Mouse (Mus musculus): ENCODE results near the gene Slc39a7. TPM values are rescaled to one million over a fixed set of nuclear protein-coding genes. Genes with fewer than 3 reads are reported as not detected.
A peak's percentile ranks its signal among the peaks of the same experiment; 100 is the strongest.
"Not testable (repeated sequence)": the region's sequence is repeated elsewhere in the genome, so short reads cannot be mapped to it uniquely, and the experiment has no call there.

Gene Slc39a7
- polyA plus RNA-seq, 1 experiment, result 84.6 TPM

- Histone ChIP-seq H3K4me1 (ENCODE audit: control insufficient read depth, insufficient read depth, low read length) (peaks cover 7% of the 10 kb centered on the region), H3K27ac (ENCODE audit: control insufficient read depth, insufficient read depth, low read depth, low read length, poor library complexity) (no peak overlapping the region), H3K4me3 (replicated peaks; ENCODE audit: control insufficient read depth, low read depth, low read length) (no peak overlapping the region)
- TF ChIP-seq POLR2A (IDR thresholded peaks at IDR 0.05; ENCODE audit: borderline replicate concordance, control insufficient read depth, low read depth, low read length) (no peak), CTCF (IDR thresholded peaks at IDR 0.05; ENCODE audit: control insufficient read depth, insufficient read depth, low read length) (no peak)
- 72% methylated on average over 9 of the region's 9 CpGs for WGBS
Measured at GRCm38 (mm10) chr17:34023678-34024077, 7.8 kb downstream of the Slc39a7 start.

GRCm38 (mm10) chr17:34022987-34023386 lies 8.5 kb downstream of the Slc39a7 start:
- Histone ChIP-seq H3K27ac (ENCODE audit: control insufficient read depth, insufficient read depth, low read depth, low read length, poor library complexity) (no peak overlapping the region), H3K4me3 (replicated peaks; ENCODE audit: control insufficient read depth, low read depth, low read length) (no peak overlapping the region), H3K4me1 (ENCODE audit: control insufficient read depth, insufficient read depth, low read length) (peaks cover 7% of the 10 kb centered on the region)
- WGBS, result 97% methylated on average over 20 of the region's 20 CpGs
- TF ChIP-seq POLR2A (IDR thresholded peaks at IDR 0.05; ENCODE audit: borderline replicate concordance, control insufficient read depth, low read depth, low read length) (no peak), CTCF (IDR thresholded peaks at IDR 0.05; ENCODE audit: control insufficient read depth, insufficient read depth, low read length) (no peak)

GRCm38 (mm10) chr17:34022414-34022783 lies 9.1 kb downstream of the Slc39a7 start:
- Histone ChIP-seq H3K27ac (ENCODE audit: control insufficient read depth, insufficient read depth, low read depth, low read length, poor library complexity) (no peak overlapping the region), H3K4me3 (replicated peaks; ENCODE audit: control insufficient read depth, low read depth, low read length) (no peak overlapping the region)
- TF ChIP-seq CTCF (IDR thresholded peaks at IDR 0.05; ENCODE audit: control insufficient read depth, insufficient read depth, low read length) (no peak), POLR2A (IDR thresholded peaks at IDR 0.05; ENCODE audit: borderline replicate concordance, control insufficient read depth, low read depth, low read length) (no peak)

GRCm38 (mm10) chr17:34021539-34022413 lies 9.7 kb downstream of the Slc39a7 start:
- TF ChIP-seq POLR2A (IDR thresholded peaks at IDR 0.05; ENCODE audit: borderline replicate concordance, control insufficient read depth, low read depth, low read length), result no peak
- TF ChIP-seq CTCF (IDR thresholded peaks at IDR 0.05; ENCODE audit: control insufficient read depth, insufficient read depth, low read length), result no peak
- Histone ChIP-seq H3K4me3 (replicated peaks; ENCODE audit: control insufficient read depth, low read depth, low read length) (no peak overlapping the region), H3K4me1 (ENCODE audit: control insufficient read depth, insufficient read depth, low read length) (peaks cover 5% of the 10 kb centered on the region), H3K27ac (ENCODE audit: control insufficient read depth, insufficient read depth, low read depth, low read length, poor library complexity) (no peak overlapping the region; the same call in 1 of the 2 replicates)
- 91% methylated on average over 23 of the region's 23 CpGs for WGBS

More at GRCm38 (mm10) chr17:34022414-34022783, 9.1 kb downstream of the Slc39a7 start:
- whole genome bisulfite sequencing, result 93% methylated on average over 14 of the region's 14 CpGs
- peaks cover 7% of the 10 kb centered on the region for H3K4me1 ChIP-seq (ENCODE audit: control insufficient read depth, insufficient read depth, low read length)

- no peaks in the 10 kb centered on the region for H3K4me1 ChIP-seq (ENCODE audit: control insufficient read depth, insufficient read depth, low read length)
- no peak overlapping the region for H3K4me3 ChIP-seq (replicated peaks; ENCODE audit: control insufficient read depth, low read depth, low read length)
- no peak overlapping the region for H3K27ac ChIP-seq (ENCODE audit: control insufficient read depth, insufficient read depth, low read depth, low read length, poor library complexity)
- TF ChIP-seq POLR2A (IDR thresholded peaks at IDR 0.05; ENCODE audit: borderline replicate concordance, control insufficient read depth, low read depth, low read length) (no peak), CTCF (IDR thresholded peaks at IDR 0.05; ENCODE audit: control insufficient read depth, insufficient read depth, low read length) (no peak)
- 92% methylated on average over 8 of the region's 8 CpGs for WGBS
Measured at GRCm38 (mm10) chr17:34013436-34013835, 18.0 kb downstream of the Slc39a7 start.

GRCm38 (mm10) chr17:34010156-34010555 lies 21.3 kb downstream of the Slc39a7 start:
- TF ChIP-seq POLR2A (IDR thresholded peaks at IDR 0.05; ENCODE audit: borderline replicate concordance, control insufficient read depth, low read depth, low read length), result no peak
- TF ChIP-seq CTCF (IDR thresholded peaks at IDR 0.05; ENCODE audit: control insufficient read depth, insufficient read depth, low read length), result no peak
- Histone ChIP-seq H3K27ac (ENCODE audit: control insufficient read depth, insufficient read depth, low read depth, low read length, poor library complexity) (no peak overlapping the region), H3K4me1 (ENCODE audit: control insufficient read depth, insufficient read depth, low read length) (no peaks in the 10 kb centered on the region), H3K4me3 (replicated peaks; ENCODE audit: control insufficient read depth, low read depth, low read length) (no peak overlapping the region)
- WGBS, result 80% methylated on average over 5 of the region's 5 CpGs

- no peak overlapping the region for H3K27ac ChIP-seq (ENCODE audit: control insufficient read depth, insufficient read depth, low read depth, low read length, poor library complexity)
- 51% methylated on average over 2 of the region's 2 CpGs for WGBS
- TF ChIP-seq CTCF (IDR thresholded peaks at IDR 0.05; ENCODE audit: control insufficient read depth, insufficient read depth, low read length), result no peak
- TF ChIP-seq POLR2A (IDR thresholded peaks at IDR 0.05; ENCODE audit: borderline replicate concordance, control insufficient read depth, low read depth, low read length), result no peak
- no peaks in the 10 kb centered on the region for H3K4me1 ChIP-seq (ENCODE audit: control insufficient read depth, insufficient read depth, low read length)
- no peak overlapping the region for H3K4me3 ChIP-seq (replicated peaks; ENCODE audit: control insufficient read depth, low read depth, low read length)
Measured at GRCm38 (mm10) chr17:34006570-34006969, 24.9 kb downstream of the Slc39a7 start.

- H3K4me3 ChIP-seq (replicated peaks; ENCODE audit: control insufficient read depth, low read depth, low read length), result no peak overlapping the region
- WGBS, result 4% methylated on average over 5 of the region's 5 CpGs
- TF ChIP-seq CTCF (IDR thresholded peaks at IDR 0.05; ENCODE audit: control insufficient read depth, insufficient read depth, low read length) (peak; percentile 70), POLR2A (IDR thresholded peaks at IDR 0.05; ENCODE audit: borderline replicate concordance, control insufficient read depth, low read depth, low read length) (no peak)
- no peak overlapping the region for H3K27ac ChIP-seq (ENCODE audit: control insufficient read depth, insufficient read depth, low read depth, low read length, poor library complexity)
- no peaks in the 10 kb centered on the region; the same call in 1 of the 2 replicates for H3K4me1 ChIP-seq (ENCODE audit: control insufficient read depth, insufficient read depth, low read length)
Measured at GRCm38 (mm10) chr17:34003426-34003825, 28.1 kb downstream of the Slc39a7 start.

- H3K4me1 ChIP-seq (ENCODE audit: control insufficient read depth, insufficient read depth, low read length); H3K4me3 ChIP-seq (replicated peaks; ENCODE audit: control insufficient read depth, low read depth, low read length): not testable (repeated sequence)
- peak overlapping the region; percentile 54 for H3K27ac ChIP-seq (ENCODE audit: control insufficient read depth, insufficient read depth, low read depth, low read length, poor library complexity)
- 18% methylated on average over 2 of the region's 2 CpGs for WGBS
Measured at GRCm38 (mm10) chr17:34000796-34001195, 30.7 kb downstream of the Slc39a7 start.
